Mouse (Mus musculus) liver, embryonic 12.5 days (tissue): ENCODE data around the gene Mavs. TPM values are rescaled to one million over a fixed set of nuclear protein-coding genes. Genes with fewer than 3 reads are reported as not detected.

Experiments
- ATAC-seq: fragments of 200-750 bp; cut with Nextera tagmentation; 2 replicates; pipeline ENCODE4 v1.8.0; 2017; ENCODE audit warnings: moderate number of reproducible peaks, mild to moderate bottlenecking, moderate library complexity
- H3K27ac ChIP-seq: fragments of 300-500 bp; sonication (generic); 2 replicates; pipeline ENCODE4 v1.5.1; 2016; ENCODE audit warnings: mild to moderate bottlenecking
- H3K27me3 ChIP-seq: fragments of 300-500 bp; sonication (generic); replicated peaks from 2 replicates; pipeline ENCODE4 v1.6.1; 2016; ENCODE audit warnings: mild to moderate bottlenecking, moderate library complexity
- H3K36me3 ChIP-seq: fragments of 300-500 bp; sonication (generic); 2 replicates; pipeline ENCODE4 v1.6.1; 2016; ENCODE audit warnings: mild to moderate bottlenecking, moderate library complexity
- H3K4me1 ChIP-seq: fragments of 300-500 bp; sonication (generic); 2 replicates; pipeline ENCODE4 v1.6.1; 2016
- H3K4me2 ChIP-seq: fragments of 300-500 bp; sonication (generic); 2 replicates; pipeline ENCODE4 v1.6.1; 2016; ENCODE audit warnings: mild to moderate bottlenecking, moderate library complexity
- H3K4me3 ChIP-seq: fragments of 300-500 bp; sonication (generic); 2 replicates; pipeline ENCODE4 v1.5.1; 2016; ENCODE audit warnings: mild to moderate bottlenecking, moderate library complexity
- H3K9ac ChIP-seq: fragments of 300-500 bp; sonication (generic); 2 replicates; pipeline ENCODE4 v1.6.1; 2016; ENCODE audit warnings: mild to moderate bottlenecking, moderate library complexity
- H3K9me3 ChIP-seq: fragments of 300-500 bp; sonication (generic); replicated peaks from 2 replicates; pipeline ENCODE4 v1.6.1; 2016; ENCODE audit warnings: mild to moderate bottlenecking, moderate library complexity
- WGBS: fragments of 180-500 bp; shearing (Covaris S2); methylation state at CpG from one replicate; pipeline ENCODE4 v1.1.7; 2016; ENCODE audit not compliant: insufficient replicate concordance; 5-methylcytosine and 5-hydroxymethylcytosine counted together
- polyA plus RNA-seq: library from polyadenylated mRNA; unstranded; fragments of >200 nt; fragmentation: Nextera tagmentation; extraction: Ambion mirVana; gene quantifications from 2 replicates; pipeline ENCODE4 v1.2.1, GENCODE M21; 2016

Mavs gene
- 31.8 and 33.3 TPM in 2 replicates for polyA plus RNA-seq

DNA sequence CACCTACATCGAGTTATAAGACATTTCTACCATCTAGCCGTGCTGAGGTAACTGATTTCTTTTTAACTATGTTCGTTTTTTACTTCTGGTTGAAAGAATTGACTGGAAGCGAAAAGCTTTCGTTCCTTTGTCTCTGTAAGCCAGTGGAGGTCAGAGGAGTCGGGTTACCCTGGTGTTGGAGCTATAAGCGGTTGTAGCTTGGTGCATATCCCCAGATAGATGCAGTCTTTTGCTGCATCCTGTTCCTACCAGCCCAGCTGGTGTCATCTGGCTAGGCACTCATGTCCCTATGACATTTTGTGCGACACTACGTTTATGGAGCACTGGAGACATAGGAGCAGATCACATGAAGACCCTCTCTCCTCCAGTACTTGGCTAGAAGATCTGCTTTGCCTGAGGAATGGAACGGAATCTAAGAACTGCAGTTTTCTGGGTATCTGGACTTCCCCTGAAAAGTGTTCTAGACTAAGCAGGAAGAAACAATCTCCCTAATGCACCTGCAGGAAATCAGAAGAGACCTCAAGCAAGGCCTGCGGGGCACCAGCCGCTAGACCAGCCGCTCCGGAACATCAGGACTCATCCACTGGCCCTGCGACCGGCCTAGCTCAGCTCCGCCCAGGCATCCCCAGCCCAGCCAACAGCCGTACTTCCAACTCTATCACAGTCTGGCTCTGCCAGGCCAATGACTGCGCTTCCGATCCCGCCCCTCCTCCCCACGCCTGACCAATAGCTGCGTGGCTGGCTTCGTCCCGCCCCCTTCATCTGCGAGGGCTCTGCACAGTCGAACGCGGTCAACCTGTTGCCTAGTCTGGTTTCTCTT lies at the start of gene Mavs:
Mavs (plus strand) TSS at position 757 of the 820 bp plus-strand sequence.
- Histone ChIP-seq H3K4me1 (peaks cover 45% of the 10 kb centered on the region), H3K4me2 (peak within 1 kb of the TSS; percentile 90), H3K27me3 (no peaks in the 10 kb centered on the region), H3K27ac (peak within 1 kb of the TSS; percentile 94), H3K9ac (peak within 1 kb of the TSS; percentile 93), H3K9me3 (no peaks in the 10 kb centered on the region), H3K36me3 (peaks cover 31% of the 10 kb centered on the region), H3K4me3 (peak within 1 kb of the TSS; percentile 78)
- 16% methylated on average over 29 of the region's 29 CpGs for WGBS
- peak; percentile 98 for ATAC-seq

- Histone ChIP-seq H3K9ac (peak overlapping the region; percentile 97), H3K36me3 (peaks cover 33% of the 10 kb centered on the region), H3K4me3 (peak overlapping the region; percentile 90), H3K9me3 (no peaks in the 10 kb centered on the region), H3K4me2 (peak overlapping the region; percentile 91), H3K27me3 (peaks cover 9% of the 10 kb centered on the region), H3K27ac (peak overlapping the region; percentile 94), H3K4me1 (peaks cover 55% of the 10 kb centered on the region)
- WGBS = 4% methylated on average over 14 of the region's 14 CpGs
- peak; percentile 11 for ATAC-seq
Measured at GRCm38 (mm10) chr2:131186343-131186742, 47.5 kb upstream of the Mavs start.

DNA sequence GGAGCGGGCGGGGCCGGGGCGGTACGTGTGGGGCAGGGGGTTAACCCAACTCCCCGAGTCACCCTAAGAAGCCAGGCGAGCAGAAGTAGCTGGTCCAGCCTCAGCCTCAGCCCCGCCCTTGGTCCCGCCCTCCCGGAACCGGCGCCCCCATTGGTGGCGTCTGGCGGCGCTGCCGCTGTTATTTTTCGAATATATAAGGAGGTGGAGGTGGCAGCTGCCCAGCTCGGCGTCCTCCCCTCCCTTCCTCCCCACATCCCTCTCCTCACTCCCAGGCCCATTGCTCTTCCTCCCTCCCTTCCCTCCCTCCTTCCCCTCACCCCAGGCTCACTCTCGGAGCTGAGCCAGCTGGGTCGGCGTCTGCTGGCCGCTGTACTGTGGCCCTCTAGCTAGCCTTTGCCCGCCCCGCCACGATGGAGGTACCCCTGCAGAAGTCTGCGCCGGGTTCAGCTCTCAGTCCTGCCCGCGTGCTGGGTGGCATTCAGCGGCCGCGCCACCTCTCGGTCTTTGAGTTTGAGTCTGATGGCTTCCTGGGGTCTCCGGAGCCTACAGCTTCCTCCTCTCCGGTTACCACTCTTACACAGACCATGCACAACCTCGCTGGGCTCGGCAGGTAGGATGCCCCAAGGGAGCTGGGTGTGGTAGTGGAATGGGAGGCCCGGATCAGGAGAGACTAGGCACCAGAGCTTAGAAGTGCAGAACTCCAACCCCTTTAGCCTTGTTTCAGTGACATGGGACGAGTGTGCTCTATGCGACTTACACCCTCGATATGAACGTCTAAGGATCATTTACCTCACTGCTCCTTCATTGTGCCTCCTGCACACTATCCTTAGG lies 46.9 kb upstream of the Mavs start, which contains the start of the genes Cdc25b and Spef1:
Cdc25b (plus strand) TSS at position 179 of the 831 bp plus-strand sequence.
Spef1 (minus strand) TSS at position 512 of the 831 bp plus-strand sequence.
- peak within 1 kb of the TSS; percentile 97 for H3K9ac ChIP-seq
- H3K27me3 ChIP-seq = peaks cover 9% of the 10 kb centered on the region
- peak within 1 kb of the TSS; percentile 94 for H3K27ac ChIP-seq
- peak within 1 kb of the TSS; percentile 91 for H3K4me2 ChIP-seq
- peaks cover 39% of the 10 kb centered on the region for H3K36me3 ChIP-seq
- ATAC-seq = peak; percentile 91
- 2% methylated on average over 42 of the region's 43 CpGs for WGBS
- H3K4me3 ChIP-seq = peak within 1 kb of the TSS; percentile 90
- H3K4me1 ChIP-seq = peaks cover 55% of the 10 kb centered on the region
- H3K9me3 ChIP-seq = no peaks in the 10 kb centered on the region

GRCm38 (mm10) chr2:131187602-131187922 lies 46.3 kb upstream of the Mavs start:
- ATAC-seq = no peak

GRCm38 (mm10) chr2:131188311-131188710 lies 45.6 kb upstream of the Mavs start:
- Histone ChIP-seq H3K27me3 (peaks cover 9% of the 10 kb centered on the region), H3K36me3 (peaks cover 53% of the 10 kb centered on the region), H3K4me1 (peaks cover 55% of the 10 kb centered on the region), H3K4me2 (peak overlapping the region; percentile 91), H3K9me3 (no peaks in the 10 kb centered on the region), H3K27ac (peak overlapping the region; percentile 94), H3K4me3 (peak overlapping the region; percentile 90), H3K9ac (peak overlapping the region; percentile 97)
- no peak for ATAC-seq
- 66% methylated on average over 5 of the region's 5 CpGs for WGBS

More at GRCm38 (mm10) chr2:131187602-131187922, 46.3 kb upstream of the Mavs start:
- H3K27ac ChIP-seq = peak overlapping the region; percentile 94
- H3K9ac ChIP-seq = peak overlapping the region; percentile 97
- no peaks in the 10 kb centered on the region for H3K9me3 ChIP-seq
- H3K4me3 ChIP-seq = peak overlapping the region; percentile 90
- H3K36me3 ChIP-seq = peaks cover 45% of the 10 kb centered on the region
- WGBS = 26% methylated on average over 3 of the region's 3 CpGs
- peaks cover 9% of the 10 kb centered on the region for H3K27me3 ChIP-seq
- H3K4me2 ChIP-seq = peak overlapping the region; percentile 91
- H3K4me1 ChIP-seq = peaks cover 55% of the 10 kb centered on the region

DNA sequence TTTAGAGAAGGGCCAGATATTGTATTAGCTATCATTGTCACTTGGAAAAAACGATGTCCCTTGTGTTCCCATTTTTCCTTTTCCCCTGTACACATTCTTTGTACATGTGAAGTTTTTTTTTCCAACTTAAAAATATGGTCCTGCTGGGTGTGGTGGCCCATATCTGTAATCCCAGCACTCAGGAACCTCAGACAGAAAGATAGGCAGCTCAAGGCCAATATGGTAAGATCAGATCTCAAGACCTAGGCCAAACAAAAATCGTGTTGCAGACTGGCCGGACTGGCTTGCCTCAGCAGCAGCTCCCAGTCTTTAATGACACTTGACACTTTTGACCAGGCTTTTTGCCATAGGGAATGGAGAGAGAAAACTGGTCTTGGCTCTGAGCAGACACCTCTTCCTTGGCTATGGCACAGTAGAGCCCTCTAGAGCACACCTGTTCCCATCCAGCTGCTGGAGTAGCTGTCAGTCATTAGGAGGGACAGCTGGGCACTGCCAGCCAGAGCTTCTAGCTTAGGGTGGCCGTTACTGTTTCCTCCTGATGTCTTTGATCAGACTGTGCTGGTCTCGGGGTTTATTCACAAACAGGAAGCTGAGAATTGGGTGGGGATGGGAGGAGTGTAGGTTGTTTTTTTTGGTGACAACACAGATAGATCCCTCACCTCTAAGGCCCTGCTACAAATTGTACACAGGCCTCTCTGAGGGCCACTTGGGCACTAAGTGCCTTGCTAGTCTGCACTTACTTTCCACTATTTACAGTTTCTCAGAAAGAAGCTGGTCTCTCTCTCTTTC lies 44.1 kb upstream of the Mavs start:
- WGBS = 26% methylated on average over 5 of the region's 5 CpGs

DNA sequence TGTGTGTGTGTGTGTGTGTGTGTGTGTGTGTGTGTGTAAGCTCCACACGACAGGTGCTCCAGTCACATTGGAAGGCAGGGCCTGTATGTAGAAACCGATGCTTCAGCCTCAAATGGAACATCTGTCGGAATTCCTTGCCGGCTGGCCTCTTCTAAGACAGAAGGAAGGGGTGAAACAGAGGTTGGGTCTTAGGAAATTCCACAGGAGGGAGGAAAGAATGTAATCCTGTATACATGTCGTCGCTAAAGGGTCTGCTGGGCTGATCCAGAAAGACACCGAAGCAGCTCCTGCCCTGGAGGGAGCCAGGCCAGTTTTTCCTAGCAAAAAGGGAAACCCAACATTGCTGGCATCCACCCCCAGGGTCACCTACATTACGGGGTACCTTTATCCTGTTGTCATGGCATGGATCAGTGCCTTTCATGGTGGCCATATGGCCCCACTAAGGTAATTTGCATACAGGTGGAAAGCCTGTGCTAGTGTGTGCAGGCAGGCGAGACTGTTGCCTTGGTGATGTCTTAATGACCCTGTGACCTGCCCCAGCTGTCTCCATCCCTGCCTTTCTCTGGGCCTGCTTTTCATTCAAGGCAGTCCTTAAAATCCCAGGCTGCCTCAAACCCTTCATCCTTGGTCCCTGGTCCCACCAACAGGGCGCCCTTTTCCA lies 43.4 kb upstream of the Mavs start:
- no peaks in the 10 kb centered on the region for H3K9me3 ChIP-seq
- H3K27ac ChIP-seq = peak overlapping the region; percentile 94
- peak overlapping the region; percentile 90 for H3K4me3 ChIP-seq
- no peak for ATAC-seq
- H3K27me3 ChIP-seq = peaks cover 4% of the 10 kb centered on the region
- WGBS = 69% methylated on average over 10 of the region's 10 CpGs
- H3K4me1 ChIP-seq = peaks cover 54% of the 10 kb centered on the region
- H3K4me2 ChIP-seq = peak overlapping the region; percentile 91
- peaks cover 74% of the 10 kb centered on the region for H3K36me3 ChIP-seq
- peak overlapping the region; percentile 97 for H3K9ac ChIP-seq

More for the DNA sequence above, 44.1 kb upstream of the Mavs start:
- peaks cover 9% of the 10 kb centered on the region for H3K27me3 ChIP-seq
- peak overlapping the region; percentile 91 for H3K4me2 ChIP-seq
- H3K27ac ChIP-seq = peak overlapping the region; percentile 94
- H3K4me3 ChIP-seq = peak overlapping the region; percentile 90
- H3K36me3 ChIP-seq = peaks cover 67% of the 10 kb centered on the region
- peak; percentile 61 for ATAC-seq
- H3K9me3 ChIP-seq = no peaks in the 10 kb centered on the region
- peaks cover 55% of the 10 kb centered on the region for H3K4me1 ChIP-seq
- peak overlapping the region; percentile 97 for H3K9ac ChIP-seq

- Histone ChIP-seq H3K4me3 (0 out of 2 replicates have a peak overlapping the region, but pooled peaks have one; percentile 90), H3K4me1 (peaks cover 49% of the 10 kb centered on the region), H3K9me3 (no peaks in the 10 kb centered on the region), H3K27me3 (no peaks in the 10 kb centered on the region), H3K27ac (peak overlapping the region; percentile 94), H3K4me2 (peak overlapping the region; percentile 91), H3K9ac (no peak overlapping the region), H3K36me3 (peaks cover 79% of the 10 kb centered on the region)
- WGBS = 73% methylated on average over 7 of the region's 7 CpGs
- no peak for ATAC-seq
Measured at GRCm38 (mm10) chr2:131191005-131191390, 42.9 kb upstream of the Mavs start.

DNA sequence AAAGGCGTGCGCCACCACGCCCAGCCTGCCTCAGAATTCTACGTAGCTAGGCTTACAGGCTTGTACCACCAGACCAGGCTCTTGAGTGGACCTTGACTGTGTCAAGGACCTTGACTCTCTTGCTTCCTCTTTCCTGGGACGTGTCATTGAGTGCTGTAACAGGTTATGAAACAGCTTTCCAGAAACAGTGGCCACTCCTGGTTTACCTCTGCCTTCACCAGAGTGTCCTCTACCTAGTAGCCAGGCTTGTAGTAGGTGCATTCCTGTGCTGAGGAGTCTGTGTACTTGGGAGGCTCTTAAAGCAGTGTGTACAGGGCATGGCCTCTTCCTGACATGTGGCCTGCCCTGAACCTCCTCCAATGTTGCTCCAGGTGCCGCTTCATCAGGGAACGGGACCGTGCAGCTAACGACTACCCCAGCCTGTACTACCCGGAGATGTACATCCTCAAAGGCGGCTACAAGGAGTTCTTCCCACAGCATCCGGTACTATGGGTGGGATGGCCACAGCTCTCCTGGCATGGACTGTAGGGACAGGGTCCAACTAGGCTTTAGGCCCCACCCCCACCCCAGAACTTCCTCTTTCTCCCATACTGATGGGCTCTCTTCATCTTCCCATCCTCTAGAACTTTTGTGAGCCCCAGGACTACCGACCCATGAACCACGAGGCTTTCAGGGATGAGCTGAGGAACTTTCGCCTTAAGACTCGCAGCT lies 37.1 kb upstream of the Mavs start:
- Histone ChIP-seq H3K9ac (no peak overlapping the region), H3K27me3 (no peaks in the 10 kb centered on the region), H3K9me3 (no peaks in the 10 kb centered on the region), H3K27ac (no peak overlapping the region), H3K4me3 (no peak overlapping the region), H3K36me3 (peaks cover 100% of the 10 kb centered on the region), H3K4me2 (no peak overlapping the region), H3K4me1 (peaks cover 14% of the 10 kb centered on the region; the same call in 1 of the 2 replicates)
- no peak for ATAC-seq
- WGBS = 81% methylated on average over 16 of the region's 16 CpGs

GRCm38 (mm10) chr2:131200710-131201109 lies 33.2 kb upstream of the Mavs start:
- Histone ChIP-seq H3K4me1 (peaks cover 50% of the 10 kb centered on the region), H3K4me2 (no peak overlapping the region), H3K9ac (no peak overlapping the region), H3K27ac (peak overlapping the region; percentile 15; the same call in 1 of the 2 replicates), H3K4me3 (no peak overlapping the region), H3K36me3 (peaks cover 75% of the 10 kb centered on the region), H3K9me3 (no peaks in the 10 kb centered on the region), H3K27me3 (no peaks in the 10 kb centered on the region)
- 77% methylated on average over 2 of the region's 2 CpGs for WGBS
- ATAC-seq = no peak
